Mouse (Mus musculus): ENCODE measurements around the gene Bok.

DNA sequence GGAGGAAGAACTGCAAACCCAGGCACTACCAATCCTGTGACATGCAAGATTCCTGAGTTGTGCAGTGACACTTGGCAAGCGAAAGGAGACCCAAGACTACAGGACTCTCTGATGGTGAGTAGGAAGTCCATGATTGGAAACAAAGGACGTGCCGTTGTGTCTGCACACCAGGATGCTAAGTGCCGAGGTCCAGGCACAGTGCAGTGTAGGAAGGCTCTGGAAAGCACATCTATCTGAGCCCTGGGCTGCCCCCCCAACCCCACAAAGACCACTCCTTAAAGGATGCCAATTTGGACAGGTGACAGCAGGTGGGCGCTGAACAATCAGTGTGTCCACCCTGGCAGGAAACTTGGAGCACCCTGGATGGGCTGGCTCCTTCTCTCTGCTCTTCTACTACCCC is 45.6 kb downstream of the Bok start:
- TF ChIP-seq CTCF (IDR thresholded peaks at IDR 0.05 in 2 of 3, conservative IDR thresholded peaks at IDR 0.05 in 1 of 3; ENCODE audit: control insufficient read depth in 1 of 3, insufficient read depth in 1 of 3, low read depth in 2 of 3, low read length in 3 of 3, poor library complexity in 1 of 3, severe bottlenecking in 1 of 3) (no peak), TAL1 (IDR thresholded peaks at IDR 0.05; ENCODE audit: low read length) (no peak), POLR2A (IDR thresholded peaks at IDR 0.05; ENCODE audit: control insufficient read depth in 1 of 2, insufficient read depth in 1 of 2, low read depth in 1 of 2, low read length in 2 of 2, poor library complexity in 1 of 2) (no peak)

All from MEL (cell line).